Comparison of ENCODE assay signal across 9 mouse cellular contexts in genomic region chr19:56474869-56475550, GRCm38 (mm10). TPM values are rescaled to one million over a fixed set of nuclear protein-coding genes. Genes with fewer than 3 reads are reported as not detected.
DNase-seq lines count a peak whose midpoint lies in the region; ATAC-seq and TF ChIP-seq lines count a peak whose summit lies in the region.
"Had no signal": no experiment of that assay in that cellular context is flagged by ENCODE, and none has a peak within 500 bp of the region (broad histone marks: within the 10 kb centered on the region; RNA-seq: fewer than 3 reads in every experiment).

No protein-coding gene starts in this region.

- H3K27me3 ChIP-seq in heart, embryonic 13.5 days (replicated peaks) = peaks cover 13% of the 10 kb centered on the region; the same call in 1 of the 2 replicates
- H3K27me3 ChIP-seq in heart, adult 2 months (ENCODE audit: control insufficient read depth, insufficient read depth, low read length) = no peaks in the 10 kb centered on the region
- no peaks in the 10 kb centered on the region for H3K27me3 ChIP-seq in MEL (ENCODE audit: control insufficient read depth in 1 of 2, insufficient read depth in 2 of 2, low read length in 2 of 2)
- H3K27me3 ChIP-seq in lung, embryonic 16.5 days (ENCODE audit: control insufficient read depth, insufficient read depth, low read depth, low read length) = no peaks in the 10 kb centered on the region
- H3K27me3 ChIP-seq: limb, embryonic 15.5 days had no signal

- no peaks in the 10 kb centered on the region for H3K9me3 ChIP-seq in heart, embryonic 13.5 days
- H3K9me3 ChIP-seq in MEL (replicated peaks; ENCODE audit: insufficient read depth, low read length) = no peaks in the 10 kb centered on the region
- H3K9me3 ChIP-seq in lung, embryonic 16.5 days (ENCODE audit: control insufficient read depth, low read length) = no peaks in the 10 kb centered on the region
- H3K9me3 ChIP-seq: limb, embryonic 15.5 days had no signal

- H3K27ac ChIP-seq in heart, embryonic 13.5 days (replicated peaks) = no peak overlapping the region
- H3K27ac ChIP-seq in heart, adult 2 months = no peak overlapping the region
- peak overlapping the region; percentile 57 for H3K27ac ChIP-seq in MEL (ENCODE audit: control insufficient read depth, low read depth, low read length)
- no peak overlapping the region for H3K27ac ChIP-seq in lung, embryonic 16.5 days (ENCODE audit: low read length)
- H3K27ac ChIP-seq: limb, embryonic 15.5 days had no signal

- no peak for TF ChIP-seq RAD21 in MEL (IDR thresholded peaks at IDR 0.05; ENCODE audit: low read depth, low read length)

- peaks cover 6% of the 10 kb centered on the region; the same call in 1 of the 2 replicates for H3K4me1 ChIP-seq in heart, embryonic 13.5 days
- peaks cover 1% of the 10 kb centered on the region; the same call in 1 of the 2 replicates for H3K4me1 ChIP-seq in heart, adult 2 months (ENCODE audit: control insufficient read depth, insufficient read depth, low read length)
- peaks cover 16 to 24% of the 10 kb centered on the region in 2 experiments for H3K4me1 ChIP-seq in MEL (ENCODE audit: control insufficient read depth in 1 of 2, insufficient read depth in 2 of 2, low read length in 2 of 2)
- H3K4me1 ChIP-seq in lung, embryonic 16.5 days (replicated peaks; ENCODE audit: control insufficient read depth, insufficient read depth, low read length) = no peaks in the 10 kb centered on the region

- peak overlapping the region; percentile 36 for H3K4me3 ChIP-seq in heart, embryonic 13.5 days
- no peak overlapping the region for H3K4me3 ChIP-seq in heart, adult 2 months
- peak overlapping the region; percentile 29 to 54 for H3K4me3 ChIP-seq in MEL (ENCODE audit: control insufficient read depth in 1 of 2, insufficient read depth in 1 of 2, low read depth in 2 of 2, low read length in 2 of 2)
- peak overlapping the region; percentile 21; the same call in 1 of the 2 replicates for H3K4me3 ChIP-seq in lung, embryonic 16.5 days (ENCODE audit: low read length)
- H3K4me3 ChIP-seq: limb, embryonic 15.5 days had no signal

- no peak for TF ChIP-seq POLR2A in heart, adult 2 months (IDR thresholded peaks at IDR 0.05; ENCODE audit: insufficient read depth, low read depth, low read length)
- peak; percentile 46 to 79; a peak in 3 of 4 replicates for TF ChIP-seq POLR2A in MEL (IDR thresholded peaks at IDR 0.05; ENCODE audit: control insufficient read depth in 1 of 2, insufficient read depth in 1 of 2, low read depth in 1 of 2, low read length in 2 of 2, poor library complexity in 1 of 2)

- H3K36me3 ChIP-seq in heart, embryonic 13.5 days = no peaks in the 10 kb centered on the region
- no peaks in the 10 kb centered on the region for H3K36me3 ChIP-seq in heart, adult 2 months (ENCODE audit: control insufficient read depth, insufficient read depth, low read length)
- H3K36me3 ChIP-seq in MEL (ENCODE audit: control insufficient read depth in 1 of 2, insufficient read depth in 2 of 2, low read length in 2 of 2) = peaks cover 0 to 13% of the 10 kb centered on the region in 2 experiments; a peak in 2 of 4 replicates
- H3K36me3 ChIP-seq in lung, embryonic 16.5 days (ENCODE audit: control insufficient read depth, insufficient read depth, low read length) = no peaks in the 10 kb centered on the region
- H3K36me3 ChIP-seq: limb, embryonic 15.5 days had no signal

- WGBS in heart, embryonic 13.5 days = 33% methylated on average over 19 of the region's 19 CpGs
- WGBS in heart, adult 2 months = 36% methylated on average over 19 of the region's 19 CpGs
- 52% methylated on average over 19 of the region's 19 CpGs for WGBS in lung, embryonic 16.5 days

- no peak for ATAC-seq in heart, embryonic 13.5 days (ENCODE audit: extremely low read depth, insufficient number of reproducible peaks, low FRiP score, low TSS enrichment)
- peak; percentile 65; the same call in 1 of the 2 replicates for ATAC-seq in lung, embryonic 16.5 days (ENCODE audit: low read depth)
- ATAC-seq in activated CD4-positive, CD25-positive, alpha-beta regulatory T cell, adult 4 months = no peak

- no peak for DNase-seq in heart, adult 2 months
- peak; percentile 97 for DNase-seq in MEL (ENCODE audit: low read depth, low spot score)
- DNase-seq in heart, postnatal 4 days = peak; percentile 48
- DNase-seq in gastrocnemius, postnatal 36 days = no peak
- no peak for DNase-seq in gastrocnemius, adult 8-10 months (ENCODE audit: low spot score in 2 of 2)

- peak overlapping the region; percentile 62 for H3K4me2 ChIP-seq in heart, embryonic 13.5 days
- H3K4me2 ChIP-seq in lung, embryonic 16.5 days (ENCODE audit: low read depth, low read length) = peak overlapping the region; percentile 49
- H3K4me2 ChIP-seq: limb, embryonic 15.5 days had no signal

- no peak for TF ChIP-seq EP300 in heart, adult 2 months (IDR thresholded peaks at IDR 0.05; ENCODE audit: insufficient read depth, low read depth, low read length)
- peak; percentile 71 to 83; a peak in 3 of 4 replicates for TF ChIP-seq EP300 in MEL (IDR thresholded peaks at IDR 0.05; ENCODE audit: low read depth in 1 of 2, low read length in 2 of 2)

- intact Hi-C loops in heart, adult 2 months (cut with DNase I) = no loop called here
- intact Hi-C loops in gastrocnemius, postnatal 36 days (cut with DNase I) = no loop called here

- TF ChIP-seq CTCF in heart, adult 2 months (IDR thresholded peaks at IDR 0.05) = no peak
- no peak for TF ChIP-seq CTCF in MEL (IDR thresholded peaks at IDR 0.05 in 2 of 3, conservative IDR thresholded peaks at IDR 0.05 in 1 of 3; ENCODE audit: control insufficient read depth in 1 of 3, insufficient read depth in 1 of 3, low read depth in 2 of 3, low read length in 3 of 3, poor library complexity in 1 of 3, severe bottlenecking in 1 of 3)

- H3K9ac ChIP-seq in heart, embryonic 13.5 days = peak overlapping the region; percentile 66
- H3K9ac ChIP-seq in heart, adult 2 months (ENCODE audit: low read depth, low read length) = no peak overlapping the region
- peak overlapping the region; percentile 54 for H3K9ac ChIP-seq in MEL (ENCODE audit: control insufficient read depth, low read depth, low read length, poor library complexity, severe bottlenecking)
- H3K9ac ChIP-seq in lung, embryonic 16.5 days (ENCODE audit: low read length) = peak overlapping the region; percentile 36; the same call in 1 of the 2 replicates
- H3K9ac ChIP-seq: limb, embryonic 15.5 days had no signal

- H3K79me2 ChIP-seq in heart, adult 2 months (replicated peaks; ENCODE audit: control insufficient read depth, insufficient read depth, low read length) = no peaks in the 10 kb centered on the region
- no peaks in the 10 kb centered on the region for H3K79me2 ChIP-seq in MEL (ENCODE audit: control insufficient read depth, insufficient read depth, low read length, poor library complexity)

TF ChIP-seq in MEL, 35 proteins besides CTCF, POLR2A, EP300 and RAD21 (continues in another document):
- TF ChIP-seq ZC3H11A (IDR thresholded peaks at IDR 0.05; ENCODE audit: low read depth, low read length) = no peak
- no peak for TF ChIP-seq KAT2A (conservative IDR thresholded peaks at IDR 0.05; ENCODE audit: low read depth, low read length)
- TF ChIP-seq ZKSCAN1 (IDR thresholded peaks at IDR 0.05; ENCODE audit: low read depth, low read length) = peak; percentile 55; the same call in 1 of the 2 replicates
- TF ChIP-seq SMC3 (IDR thresholded peaks at IDR 0.05; ENCODE audit: low read depth, low read length) = no peak
- TF ChIP-seq BHLHE40 (IDR thresholded peaks at IDR 0.05; ENCODE audit: borderline replicate concordance, low read depth, low read length) = peak; percentile 86
- TF ChIP-seq ETS1 (IDR thresholded peaks at IDR 0.05; ENCODE audit: low read depth, low read length) = peak; percentile 66; the same call in 1 of the 2 replicates
- TF ChIP-seq GABPA (IDR thresholded peaks at IDR 0.05; ENCODE audit: low read depth, low read length) = no peak
- TF ChIP-seq USF1 (IDR thresholded peaks at IDR 0.05; ENCODE audit: low read depth, low read length) = no peak
- TF ChIP-seq MAFK (IDR thresholded peaks at IDR 0.05; ENCODE audit: borderline replicate concordance, low read depth, low read length) = no peak
- TF ChIP-seq MXI1 (IDR thresholded peaks at IDR 0.05; ENCODE audit: low read depth, low read length) = peak; percentile 80
- TF ChIP-seq MYB (IDR thresholded peaks at IDR 0.05; ENCODE audit: low read depth, low read length) = no peak
- TF ChIP-seq HCFC1 (IDR thresholded peaks at IDR 0.05; ENCODE audit: low read depth, low read length) = peak; percentile 52
- no peak for TF ChIP-seq CHD2 (IDR thresholded peaks at IDR 0.05; ENCODE audit: low read length)
- no peak for TF ChIP-seq USF2 (IDR thresholded peaks at IDR 0.05; ENCODE audit: borderline replicate concordance in 1 of 2, insufficient read depth in 1 of 2, low read depth in 1 of 2, low read length in 2 of 2)
- peak; percentile 71 for TF ChIP-seq ELF1 (IDR thresholded peaks at IDR 0.05; ENCODE audit: low read depth, low read length)
- peak; percentile 66 for TF ChIP-seq NELFE (IDR thresholded peaks at IDR 0.05; ENCODE audit: low read depth, low read length)
- TF ChIP-seq SIN3A (IDR thresholded peaks at IDR 0.05; ENCODE audit: low read length) = peak; percentile 87; the same call in 1 of the 2 replicates
- TF ChIP-seq UBTF (IDR thresholded peaks at IDR 0.05; ENCODE audit: borderline replicate concordance, insufficient read depth, low read depth, low read length) = no peak
- peak; percentile 88 for TF ChIP-seq TCF12 (IDR thresholded peaks at IDR 0.05; ENCODE audit: low read depth, low read length)
- peak; percentile 49 for TF ChIP-seq TBP (IDR thresholded peaks at IDR 0.05; ENCODE audit: low read depth, low read length)
- no peak for TF ChIP-seq JUND (IDR thresholded peaks at IDR 0.05; ENCODE audit: low read depth, low read length)
- peak; percentile 98 for TF ChIP-seq ZNF384 (IDR thresholded peaks at IDR 0.05; ENCODE audit: low read depth, low read length)
- TF ChIP-seq MAX (IDR thresholded peaks at IDR 0.05; ENCODE audit: low read length) = peak; percentile 75

RNA-seq across cellular contexts. Expression of gene Plekhs1, which starts 13.6 kb away (rescaled TPM):
- not detected in 2 replicates for polyA plus RNA-seq in heart, embryonic 13.5 days (2015; fragmentation: Nextera tagmentation; extraction: Ambion mirVana)
- under 1 TPM in 1 of 2 experiments, not detected in 1; 0.18 TPM for total RNA-seq in heart, adult 2 months (2021)
- 0.04 and 0.12 TPM in 2 replicates for polyA plus RNA-seq in heart, adult 2 months (2012; rRNA removed)
- total RNA-seq in MEL (2012; rRNA removed) = 0.42 and 0.85 TPM in 2 replicates
- polyA plus RNA-seq in MEL (2012; ENCODE audit: insufficient read depth in 1 of 2, insufficient read length in 2 of 2, low read depth in 1 of 2, low replicate concordance in 2 of 2, missing spikeins in 1 of 2) = under 1 TPM in 1 of 2 experiments, not detected in 1; 0.84 TPM
- total RNA-seq in heart, postnatal 4 days (2021) = under 1 TPM; 0.62 to 0.65 TPM
- 0.39 and 0.41 TPM in 2 replicates for polyA plus RNA-seq in lung, embryonic 16.5 days (2015; fragmentation: Nextera tagmentation; extraction: Ambion mirVana)
- total RNA-seq in gastrocnemius, postnatal 36 days (2021) = under 1 TPM in 1 of 2 experiments, not detected in 1; 0.18 TPM
- 1 to 10 TPM in 1 of 2 experiments, not detected in 1; 2.2 TPM for polyA plus RNA-seq in activated CD4-positive, CD25-positive, alpha-beta regulatory T cell, adult 4 months (2017; shearing (Covaris generic))
- under 1 TPM in 1 of 4 experiments, not detected in 3; 0.11 TPM for total RNA-seq in gastrocnemius, adult 8-10 months (2022)
- polyA plus RNA-seq: limb, embryonic 15.5 days had no signal

Comparison
In these comparisons a context has a peak if more than half of its experiments do, and no peak if none do; other contexts are left out.
1. DNase-seq: peak in MEL (single experiment) and heart, postnatal 4 days (single experiment); none in heart, adult 2 months (0 of 2), gastrocnemius, postnatal 36 days (0 of 2) and gastrocnemius, adult 8-10 months (0 of 2).